Mouse (Mus musculus) CH12.LX (cell line): ENCODE measurements around the gene Srf.

Experiments
- CTCF ChIP-seq, 2 experiments: IDR thresholded peaks in 1 of 2; conservative IDR thresholded peaks in 1 of 2; 2 replicates each; pipeline ENCODE4 v1.5.1; 2011 to 2012; ENCODE audit warnings: low read depth in 2 of 2, low read length in 2 of 2, improper control_type of control experiment in 1 of 2, inconsistent platforms in 1 of 2, mild to moderate bottlenecking in 1 of 2, moderate library complexity in 1 of 2
- EP300 ChIP-seq: IDR thresholded peaks from 2 replicates; pipeline ENCODE4 v1.6.1; 2011; ENCODE audit warnings: low read length, improper control_type of control experiment
- HCFC1 ChIP-seq: IDR thresholded peaks from 2 replicates; pipeline ENCODE4 v1.6.1; 2012; ENCODE audit warnings: low read depth, mild to moderate bottlenecking, inconsistent platforms, low read length, improper control_type of control experiment
- MYC ChIP-seq: IDR thresholded peaks from 2 replicates; pipeline ENCODE4 v1.6.1; 2011; ENCODE audit warnings: low read depth, mild to moderate bottlenecking, improper control_type of control experiment, low read length

DNA sequence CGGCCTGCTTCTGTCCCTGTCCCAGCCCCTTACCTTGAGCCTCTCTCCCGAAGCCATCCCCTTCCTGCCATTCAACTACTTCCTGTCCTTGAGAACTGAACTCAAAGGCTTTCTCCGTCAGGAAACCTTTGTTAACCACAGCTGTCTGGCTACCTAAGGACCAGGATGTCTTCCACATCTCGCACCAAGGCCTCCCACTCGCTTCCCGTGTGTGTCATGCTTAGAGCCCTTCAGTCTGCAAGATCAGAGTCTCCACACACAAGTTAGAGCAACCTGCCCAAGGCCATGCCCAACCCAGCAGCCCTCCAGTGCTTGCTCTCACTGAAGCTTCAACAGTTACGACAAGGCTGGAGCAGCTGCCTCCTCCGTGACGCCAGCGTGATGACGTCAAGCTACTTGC lies 15.0 kb upstream of the Srf start:
- TF ChIP-seq HCFC1 = no peak
- TF ChIP-seq MYC = no peak
- no peak for TF ChIP-seq EP300
- TF ChIP-seq CTCF (conservative IDR thresholded peaks at IDR 0.05 in 1 of 2, IDR thresholded peaks at IDR 0.05 in 1 of 2; ENCODE audit: low read depth in 2 of 2, low read length in 2 of 2) = no peak
